Mouse (Mus musculus) midbrain, embryonic 13.5 days (tissue): ENCODE measurements around the gene Anapc11. TPM values are rescaled to one million over a fixed set of nuclear protein-coding genes. Genes with fewer than 3 reads are reported as not detected.

Experiments
- ATAC-seq: fragments of 200-750 bp; cut with Nextera tagmentation; 2 replicates; pipeline ENCODE4 v1.8.0; 2017; ENCODE audit warnings: mild to moderate bottlenecking, moderate TSS enrichment, moderate library complexity
- H3K27ac ChIP-seq: fragments of 300-500 bp; sonication (generic); 2 replicates; pipeline ENCODE4 v1.5.1; 2015; ENCODE audit warnings: inconsistent platforms, mild to moderate bottlenecking, moderate library complexity
- H3K27me3 ChIP-seq: fragments of 300-500 bp; sonication (generic); 2 replicates; pipeline ENCODE4 v1.6.1; 2015; ENCODE audit warnings: mild to moderate bottlenecking, inconsistent platforms
- H3K36me3 ChIP-seq: fragments of 300-500 bp; sonication (generic); 2 replicates; pipeline ENCODE4 v1.6.1; 2015; ENCODE audit warnings: mild to moderate bottlenecking, inconsistent platforms
- H3K4me1 ChIP-seq: fragments of 300-500 bp; sonication (generic); replicated peaks from 2 replicates; pipeline ENCODE4 v1.6.1; 2015; ENCODE audit warnings: inconsistent platforms
- H3K4me2 ChIP-seq: fragments of 300-500 bp; sonication (generic); replicated peaks from 2 replicates; pipeline ENCODE4 v1.6.1; 2015; ENCODE audit warnings: moderate library complexity, mild to moderate bottlenecking, inconsistent platforms
- H3K4me3 ChIP-seq: fragments of 300-500 bp; sonication (generic); replicated peaks from 2 replicates; pipeline ENCODE4 v1.5.1; 2015; ENCODE audit warnings: mild to moderate bottlenecking, inconsistent platforms
- H3K9ac ChIP-seq: fragments of 300-500 bp; sonication (generic); replicated peaks from 2 replicates; pipeline ENCODE4 v1.6.1; 2015; ENCODE audit warnings: mild to moderate bottlenecking, inconsistent platforms
- H3K9me3 ChIP-seq: fragments of 300-500 bp; sonication (generic); 2 replicates; pipeline ENCODE4 v1.6.1; 2016; ENCODE audit warnings: mild to moderate bottlenecking, inconsistent platforms
- WGBS: fragments of 180-500 bp; shearing (Covaris S2); methylation state at CpG from one replicate; pipeline ENCODE4 v1.1.7; 2015; 5-methylcytosine and 5-hydroxymethylcytosine counted together
- polyA plus RNA-seq: library from polyadenylated mRNA; unstranded; fragments of >200 nt; fragmentation: Nextera tagmentation; extraction: Ambion mirVana; gene quantifications from 2 replicates; pipeline ENCODE4 v1.2.1, GENCODE M21; 2015

Anapc11 gene
- polyA plus RNA-seq, 1 experiment from 2014 or later, result 183 TPM

- no peaks in the 10 kb centered on the region for H3K9me3 ChIP-seq
- peaks cover 33% of the 10 kb centered on the region for H3K4me1 ChIP-seq
- ATAC-seq, result peak; percentile 86
- peak overlapping the region; percentile 87 for H3K27ac ChIP-seq
- under 1% methylated on average over 110 of the region's 116 CpGs for WGBS
- H3K4me2 ChIP-seq, result peak overlapping the region; percentile 88
- H3K27me3 ChIP-seq, result no peaks in the 10 kb centered on the region
- peaks cover 13% of the 10 kb centered on the region for H3K36me3 ChIP-seq
- peak overlapping the region; percentile 95 for H3K4me3 ChIP-seq
- H3K9ac ChIP-seq, result peak overlapping the region; percentile 92
These were observed 34.6 kb downstream of the Anapc11 start for GRCm38 (mm10) chr11:120632559-120633519.

GRCm38 (mm10) chr11:120633520-120634343 is 35.5 kb downstream of the Anapc11 start, which contains the start of gene Mafg:
Mafg (minus strand) TSS chr11:120633600.
- Histone ChIP-seq H3K4me1 (peaks cover 33% of the 10 kb centered on the region), H3K9ac (peak within 1 kb of the TSS; percentile 92), H3K9me3 (no peaks in the 10 kb centered on the region), H3K27ac (peak within 1 kb of the TSS; percentile 87), H3K4me3 (peak within 1 kb of the TSS; percentile 95), H3K4me2 (peak within 1 kb of the TSS; percentile 88), H3K27me3 (no peaks in the 10 kb centered on the region), H3K36me3 (peaks cover 9% of the 10 kb centered on the region)
- 12% methylated on average over 57 of the region's 58 CpGs for WGBS
- peak; percentile 92 for ATAC-seq

GRCm38 (mm10) chr11:120634810-120635209 is 36.6 kb downstream of the Anapc11 start:
- ATAC-seq, result no peak
- no peaks in the 10 kb centered on the region for H3K27me3 ChIP-seq
- 64% methylated on average over 5 of the region's 5 CpGs for WGBS

GRCm38 (mm10) chr11:120641255-120641654 is 43.0 kb downstream of the Anapc11 start:
- peaks cover 8% of the 10 kb centered on the region; the same call in 1 of the 2 replicates for H3K27me3 ChIP-seq
- no peak for ATAC-seq
- no peaks in the 10 kb centered on the region for H3K9me3 ChIP-seq
- H3K9ac ChIP-seq, result peak overlapping the region; percentile 40; the same call in 1 of the 2 replicates
- H3K36me3 ChIP-seq, result no peaks in the 10 kb centered on the region
- H3K4me3 ChIP-seq, result no peak overlapping the region
- no peak overlapping the region for H3K27ac ChIP-seq
- H3K4me1 ChIP-seq, result peaks cover 16% of the 10 kb centered on the region
- WGBS, result 66% methylated on average over 9 of the region's 9 CpGs
- no peak overlapping the region for H3K4me2 ChIP-seq

More at GRCm38 (mm10) chr11:120634810-120635209, 36.6 kb downstream of the Anapc11 start:
- Histone ChIP-seq H3K9ac (no peak overlapping the region), H3K36me3 (no peaks in the 10 kb centered on the region), H3K4me2 (no peak overlapping the region), H3K9me3 (no peaks in the 10 kb centered on the region), H3K4me1 (peaks cover 27% of the 10 kb centered on the region), H3K4me3 (no peak overlapping the region), H3K27ac (no peak overlapping the region)

- Histone ChIP-seq H3K4me1 (peaks cover 16% of the 10 kb centered on the region), H3K36me3 (no peaks in the 10 kb centered on the region), H3K27ac (no peak overlapping the region), H3K9me3 (no peaks in the 10 kb centered on the region), H3K27me3 (peaks cover 13% of the 10 kb centered on the region; the same call in 1 of the 2 replicates), H3K4me2 (no peak overlapping the region), H3K9ac (peak overlapping the region; percentile 40), H3K4me3 (no peak overlapping the region)
- ATAC-seq, result no peak
- WGBS, result 94% methylated on average over 8 of the region's 8 CpGs
These were observed 43.6 kb downstream of the Anapc11 start for GRCm38 (mm10) chr11:120641869-120642268.

- Histone ChIP-seq H3K9ac (peak overlapping the region; percentile 77), H3K4me3 (peak overlapping the region; percentile 51), H3K4me1 (peaks cover 22% of the 10 kb centered on the region), H3K9me3 (no peaks in the 10 kb centered on the region), H3K27me3 (peaks cover 22% of the 10 kb centered on the region; the same call in 1 of the 2 replicates), H3K36me3 (no peaks in the 10 kb centered on the region), H3K27ac (no peak overlapping the region), H3K4me2 (peak overlapping the region; percentile 89)
- peak; percentile 78 for ATAC-seq
- 3% methylated on average over 18 of the region's 18 CpGs for WGBS
These were observed 44.8 kb downstream of the Anapc11 start for GRCm38 (mm10) chr11:120642939-120643600.

GRCm38 (mm10) chr11:120643601-120643987 is 45.4 kb downstream of the Anapc11 start, which contains the start of gene Pycr1:
Pycr1 (minus strand) TSS chr11:120643769.
- Histone ChIP-seq H3K4me1 (peaks cover 25% of the 10 kb centered on the region), H3K4me2 (peak within 1 kb of the TSS; percentile 89), H3K4me3 (peak within 1 kb of the TSS; percentile 51), H3K9ac (peak within 1 kb of the TSS; percentile 77), H3K9me3 (no peaks in the 10 kb centered on the region), H3K36me3 (no peaks in the 10 kb centered on the region), H3K27me3 (peaks cover 22% of the 10 kb centered on the region; the same call in 1 of the 2 replicates), H3K27ac (no peak within 1 kb of the TSS)
- peak; percentile 99 for ATAC-seq
- WGBS, result under 1% methylated on average over 15 of the region's 15 CpGs

GRCm38 (mm10) chr11:120647047-120647830 is 49.0 kb downstream of the Anapc11 start:
- Histone ChIP-seq H3K27ac (no peak overlapping the region), H3K9me3 (no peaks in the 10 kb centered on the region), H3K4me3 (no peak overlapping the region), H3K4me1 (peaks cover 23% of the 10 kb centered on the region), H3K36me3 (no peaks in the 10 kb centered on the region), H3K9ac (no peak overlapping the region; the same call in 1 of the 2 replicates), H3K4me2 (peak overlapping the region; percentile 36), H3K27me3 (peaks cover 26% of the 10 kb centered on the region; the same call in 1 of the 2 replicates)
- no peak for ATAC-seq
- WGBS, result 80% methylated on average over 35 of the region's 35 CpGs

GRCm38 (mm10) chr11:120648001-120648476 is 49.8 kb downstream of the Anapc11 start, which contains the start of gene Myadml2:
Myadml2 (minus strand) TSS chr11:120648158.
- Histone ChIP-seq H3K36me3 (no peaks in the 10 kb centered on the region), H3K9ac (peak within 1 kb of the TSS; percentile 51), H3K9me3 (no peaks in the 10 kb centered on the region), H3K27ac (no peak within 1 kb of the TSS), H3K27me3 (peaks cover 19% of the 10 kb centered on the region; the same call in 1 of the 2 replicates), H3K4me2 (peak within 1 kb of the TSS; percentile 36), H3K4me3 (peak within 1 kb of the TSS; percentile 15), H3K4me1 (peaks cover 15% of the 10 kb centered on the region)
- no peak for ATAC-seq
- 7% methylated on average over 13 of the region's 13 CpGs for WGBS

- Histone ChIP-seq H3K4me1 (peaks cover 9% of the 10 kb centered on the region), H3K4me3 (no peak overlapping the region), H3K27ac (no peak overlapping the region), H3K9me3 (no peaks in the 10 kb centered on the region), H3K27me3 (peaks cover 34% of the 10 kb centered on the region), H3K36me3 (no peaks in the 10 kb centered on the region), H3K9ac (no peak overlapping the region), H3K4me2 (no peak overlapping the region)
- no peak for ATAC-seq
- 69% methylated on average over 3 of the region's 3 CpGs for WGBS
These were observed 53.7 kb downstream of the Anapc11 start for GRCm38 (mm10) chr11:120651872-120652271.
